In genomic region chr12:99467884-99468311, GRCm38 (mm10) we compare ENCODE assay signal across 7 mouse cellular contexts.
DNase-seq lines count a peak whose midpoint lies in the region; ATAC-seq and TF ChIP-seq lines count a peak whose summit lies in the region.

No protein-coding gene starts in this region.

- no peaks in the 10 kb centered on the region for H3K4me1 ChIP-seq in liver, adult 2 months (ENCODE audit: control insufficient read depth, insufficient read depth, low read length)
- peaks cover 9% of the 10 kb centered on the region; the same call in 1 of the 2 replicates for H3K4me1 ChIP-seq in midbrain, postnatal 0 days (ENCODE audit: insufficient read depth, low read length)

- H3K9ac ChIP-seq in liver, adult 2 months (ENCODE audit: low read depth, low read length): no peak overlapping the region; the same call in 1 of the 2 replicates
- no peak overlapping the region for H3K9ac ChIP-seq in midbrain, postnatal 0 days (replicated peaks; ENCODE audit: low read length, poor library complexity, severe bottlenecking)

- intact Hi-C loops in heart, postnatal 10 days (cut with DNase I): no loop called here

- peaks cover 3% of the 10 kb centered on the region; the same call in 1 of the 2 replicates for H3K79me2 ChIP-seq in liver, adult 2 months (ENCODE audit: control insufficient read depth, insufficient read depth, low read length)

- WGBS in liver, adult 2 months: 71% methylated on average over 15 of the region's 15 CpGs
- WGBS in midbrain, postnatal 0 days: 40% methylated on average over 15 of the region's 15 CpGs

- H3K27ac ChIP-seq in liver, adult 2 months (replicated peaks; ENCODE audit: insufficient read depth, low read depth, low read length): no peak overlapping the region
- H3K27ac ChIP-seq in midbrain, postnatal 0 days (ENCODE audit: low read depth, low read length): peak overlapping the region; percentile 39; the same call in 1 of the 2 replicates

- TF ChIP-seq CTCF in liver, adult 2 months (IDR thresholded peaks at IDR 0.05; ENCODE audit: low read depth, low read length): no peak
- no peak for TF ChIP-seq CTCF in midbrain, postnatal 0 days (IDR thresholded peaks at IDR 0.05)

- no peaks in the 10 kb centered on the region for H3K9me3 ChIP-seq in midbrain, postnatal 0 days (ENCODE audit: low read length)

- 0 out of 2 replicates have a peak overlapping the region, but pooled peaks have one; percentile 28 for H3K4me2 ChIP-seq in midbrain, postnatal 0 days (ENCODE audit: low read depth, low read length, poor library complexity, severe bottlenecking)

- no peak for TF ChIP-seq POLR2A in liver, adult 2 months (IDR thresholded peaks at IDR 0.05; ENCODE audit: extremely low read depth, insufficient read depth, low read length)

- no peaks in the 10 kb centered on the region for H3K36me3 ChIP-seq in liver, adult 2 months (ENCODE audit: control insufficient read depth, insufficient read depth, low read length)
- no peaks in the 10 kb centered on the region for H3K36me3 ChIP-seq in midbrain, postnatal 0 days (ENCODE audit: insufficient read depth, low read length)

- H3K27me3 ChIP-seq in liver, adult 2 months (ENCODE audit: control insufficient read depth, insufficient read depth, low read length): no peaks in the 10 kb centered on the region
- no peaks in the 10 kb centered on the region for H3K27me3 ChIP-seq in midbrain, postnatal 0 days (ENCODE audit: insufficient read depth, low read length)

- H3K4me3 ChIP-seq in liver, adult 2 months (ENCODE audit: insufficient read depth, low read depth, low read length): no peak overlapping the region
- no peak overlapping the region for H3K4me3 ChIP-seq in midbrain, postnatal 0 days (ENCODE audit: low read depth, low read length)

- DNase-seq in 416B (ENCODE audit: low read depth): peak; percentile 96
- peak; percentile 36 for DNase-seq in embryo, embryonic 10.5 days (ENCODE audit: low spot score)
- DNase-seq in heart, postnatal 10 days: peak; percentile 41 to 52
- peak; percentile 29 for DNase-seq in liver, adult 2 months (ENCODE audit: extremely low read depth, low read depth, low spot score)
- peak; percentile 82 for DNase-seq in midbrain, postnatal 0 days (ENCODE audit: low spot score)
- DNase-seq in thymus, postnatal 25 days: peak; percentile 22

- ATAC-seq in CD4-positive, CD25-positive, alpha-beta regulatory T cell, adult 4 months: peak; percentile 82
- ATAC-seq in midbrain, postnatal 0 days (ENCODE audit: low FRiP score): peak; percentile 87

Comparison
In these comparisons a context has a peak if more than half of its experiments do, and no peak if none do; other contexts are left out.
1. DNase-seq: peak in every context shown above with its lines; median percentile 96 in 416B; 82 in midbrain, postnatal 0 days; 46 in heart, postnatal 10 days; 36 in embryo, embryonic 10.5 days; 29 in liver, adult 2 months; 22 in thymus, postnatal 25 days.